Mouse (Mus musculus) midbrain, postnatal 0 days (tissue): ENCODE measurements around the gene Clpsl2. TPM values are rescaled to one million over a fixed set of nuclear protein-coding genes. Genes with fewer than 3 reads are reported as not detected.

Source experiments
- ATAC-seq: fragments of 200-750 bp; cut with Nextera tagmentation; 2 replicates; pipeline ENCODE4 v1.8.0; 2017; ENCODE audit warnings: moderate number of reproducible peaks, mild to moderate bottlenecking, moderate TSS enrichment, moderate library complexity; ENCODE audit not compliant: low FRiP score
- DNase-seq: peaks from one replicate; pipeline ENCODE4 v3.0.0-alpha.2; 2015; ENCODE audit warnings: low spot score
- H3K27ac ChIP-seq: fragments of 300-500 bp; sonication (generic); 2 replicates; pipeline ENCODE4 v1.5.1; 2014; ENCODE audit warnings: low read depth, mild to moderate bottlenecking, low read length, mixed read lengths
- H3K27me3 ChIP-seq: fragments of 300-500 bp; sonication (generic); 2 replicates; pipeline ENCODE4 v1.6.1; 2014; ENCODE audit warnings: low read length, control low read depth, mixed read lengths; ENCODE audit not compliant: insufficient read depth
- H3K36me3 ChIP-seq: fragments of 300-500 bp; sonication (generic); 2 replicates; pipeline ENCODE4 v1.6.1; 2014; ENCODE audit warnings: low read length, control low read depth, mixed read lengths; ENCODE audit not compliant: insufficient read depth
- H3K4me1 ChIP-seq: fragments of 300-500 bp; sonication (generic); 2 replicates; pipeline ENCODE4 v1.6.1; 2014; ENCODE audit warnings: mild to moderate bottlenecking, control low read depth, antibody characterized with exemption, low read length, mixed read lengths; ENCODE audit not compliant: insufficient read depth
- H3K4me2 ChIP-seq: fragments of 300-500 bp; sonication (generic); 2 replicates; pipeline ENCODE4 v1.6.1; 2014; ENCODE audit warnings: low read depth, mild to moderate bottlenecking, low read length, mixed read lengths; ENCODE audit not compliant: poor library complexity, severe bottlenecking
- H3K4me3 ChIP-seq: fragments of 300-500 bp; sonication (generic); 2 replicates; pipeline ENCODE4 v1.5.1; 2014; ENCODE audit warnings: low read depth, mild to moderate bottlenecking, low read length, moderate library complexity
- H3K9ac ChIP-seq: fragments of 300-500 bp; sonication (generic); replicated peaks from 2 replicates; pipeline ENCODE4 v1.6.1; 2014; ENCODE audit warnings: mild to moderate bottlenecking, low read length, moderate library complexity, mixed read lengths; ENCODE audit not compliant: poor library complexity, severe bottlenecking
- H3K9me3 ChIP-seq: fragments of 300-500 bp; sonication (generic); 2 replicates; pipeline ENCODE4 v1.6.1; 2016; ENCODE audit warnings: low read length, control low read depth
- CTCF ChIP-seq: IDR thresholded peaks from 2 replicates; pipeline ENCODE4 v1.5.1; 2016; ENCODE audit warnings: antibody characterized with exemption, mild to moderate bottlenecking
- WGBS: fragments of 180-500 bp; shearing (Covaris S2); extraction: QIAGEN DNeasy Blood & Tissue Kit; methylation state at CpG from one replicate; pipeline ENCODE4 v1.1.7; 2014; 5-methylcytosine and 5-hydroxymethylcytosine counted together
- polyA plus RNA-seq: library from polyadenylated mRNA; unstranded; fragments of >200 nt; fragmentation: Nextera tagmentation; extraction: Ambion mirVana; gene quantifications from 2 replicates; pipeline ENCODE4 v1.2.1, GENCODE M21; 2015
- total RNA-seq: library from RNA; depleted of rRNA; stranded (reverse); fragments of >200 nt; gene quantifications from 2 replicates; pipeline ENCODE4 v1.2.3, GENCODE M21; 2014

The Clpsl2 gene
- total and polyA plus RNA-seq, 2 experiments from 2014 or later = not detected

DNA sequence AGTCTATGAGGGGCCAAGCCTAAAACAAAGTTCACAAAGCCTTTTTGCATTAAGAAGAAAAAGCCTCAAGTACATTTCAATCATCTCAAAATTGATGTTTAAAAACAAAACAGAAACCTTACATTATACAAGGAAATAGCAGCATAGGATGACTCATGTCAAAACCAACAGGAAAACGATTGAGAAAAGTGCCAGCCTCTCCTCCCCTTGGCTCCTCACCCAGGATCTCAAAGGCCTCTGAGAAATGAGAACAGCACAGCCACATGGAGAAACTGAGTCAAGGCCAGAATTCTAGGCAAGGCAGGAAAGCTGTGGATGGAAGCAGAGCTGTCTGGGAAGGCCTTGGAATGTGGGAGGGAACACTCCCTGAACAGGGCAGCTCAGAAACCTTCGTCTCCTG, 39.4 kb downstream of the Clpsl2 start:
- Histone ChIP-seq H3K36me3 (peaks cover 47% of the 10 kb centered on the region), H3K4me2 (no peak overlapping the region), H3K9me3 (no peaks in the 10 kb centered on the region), H3K9ac (no peak overlapping the region), H3K4me3 (no peak overlapping the region), H3K27me3 (no peaks in the 10 kb centered on the region), H3K4me1 (no peaks in the 10 kb centered on the region), H3K27ac (no peak overlapping the region)
- DNase-seq (no peak), ATAC-seq (no peak)
- no peak for TF ChIP-seq CTCF
- WGBS = 87% methylated on average over 2 of the region's 2 CpGs

DNA sequence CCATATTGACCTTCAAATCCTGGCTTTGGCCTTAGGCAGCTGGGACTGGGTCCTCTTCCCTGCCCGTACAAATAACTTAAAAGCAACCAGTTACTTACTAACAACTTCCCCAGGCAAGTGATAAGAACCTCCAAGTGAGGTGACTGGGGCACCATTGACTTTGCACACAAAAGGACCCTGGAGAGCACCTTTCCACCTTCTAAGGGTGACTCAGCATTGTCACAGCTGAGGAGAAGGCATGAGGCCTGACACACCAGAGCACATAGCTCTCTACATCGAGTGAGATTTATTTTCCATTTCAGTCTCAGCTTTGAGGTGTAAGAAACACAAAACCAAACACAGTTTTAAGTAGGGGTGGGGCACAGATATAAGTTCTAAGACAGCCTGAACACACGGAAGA, 41.4 kb downstream of the Clpsl2 start:
- TF ChIP-seq CTCF = no peak
- H3K36me3 ChIP-seq = peaks cover 52% of the 10 kb centered on the region
- 94% methylated on average over 3 of the region's 3 CpGs for WGBS

DNA sequence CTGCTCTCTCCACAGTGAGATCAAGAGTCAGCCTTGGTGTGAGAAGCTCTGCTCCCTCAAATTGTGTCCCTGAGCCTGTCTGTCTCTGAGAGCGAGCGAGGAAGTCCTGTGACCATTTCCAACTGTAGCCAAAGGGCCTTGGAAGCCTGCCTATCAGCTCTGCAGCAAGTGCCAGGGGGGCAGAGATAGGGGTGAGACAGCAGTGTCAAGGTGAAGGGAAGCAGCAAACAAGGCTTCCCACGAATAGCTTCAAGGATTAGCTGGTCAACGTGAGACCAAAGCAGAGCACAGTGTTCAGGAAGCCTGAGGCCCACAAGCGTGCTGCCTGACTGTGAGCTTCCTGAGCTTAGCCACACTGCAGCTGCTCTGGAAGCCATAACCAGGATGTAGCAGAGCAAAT, 42.3 kb downstream of the Clpsl2 start:
- Histone ChIP-seq H3K4me3 (no peak overlapping the region), H3K4me1 (no peaks in the 10 kb centered on the region), H3K27me3 (no peaks in the 10 kb centered on the region), H3K36me3 (peaks cover 54% of the 10 kb centered on the region), H3K27ac (no peak overlapping the region), H3K9ac (no peak overlapping the region), H3K4me2 (no peak overlapping the region), H3K9me3 (no peaks in the 10 kb centered on the region)
- DNase-seq = no peak
- ATAC-seq = no peak
- 89% methylated on average over 5 of the region's 5 CpGs for WGBS
- no peak for TF ChIP-seq CTCF

More for the DNA sequence above, 41.4 kb downstream of the Clpsl2 start:
- Histone ChIP-seq H3K4me1 (no peaks in the 10 kb centered on the region), H3K9me3 (no peaks in the 10 kb centered on the region), H3K27me3 (no peaks in the 10 kb centered on the region), H3K4me3 (no peak overlapping the region), H3K9ac (no peak overlapping the region), H3K27ac (no peak overlapping the region), H3K4me2 (no peak overlapping the region)
- ATAC-seq (no peak), DNase-seq (no peak)

DNA sequence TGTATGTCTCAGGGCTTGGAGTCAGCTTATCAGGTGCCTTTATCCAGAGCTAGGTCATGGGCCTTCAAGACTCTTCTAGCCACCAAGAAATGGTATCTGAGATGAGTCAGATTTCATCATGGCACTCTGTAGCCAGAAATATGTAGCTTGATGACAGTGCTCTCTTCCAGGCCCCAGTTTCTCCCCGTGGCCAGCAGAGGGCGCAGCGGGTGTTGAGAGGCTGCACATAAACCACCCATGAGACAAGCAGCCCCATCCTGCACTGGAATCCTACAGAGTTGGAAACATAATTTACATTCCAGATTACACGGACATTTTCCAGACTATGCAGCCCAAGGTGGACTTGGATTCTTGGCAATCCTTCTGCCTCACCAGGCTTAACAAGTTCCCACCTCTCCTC, 43.8 kb downstream of the Clpsl2 start:
- Histone ChIP-seq H3K4me1 (no peaks in the 10 kb centered on the region), H3K9ac (no peak overlapping the region), H3K36me3 (peaks cover 61% of the 10 kb centered on the region), H3K27ac (no peak overlapping the region), H3K9me3 (no peaks in the 10 kb centered on the region), H3K4me2 (no peak overlapping the region), H3K27me3 (no peaks in the 10 kb centered on the region), H3K4me3 (no peak overlapping the region)
- TF ChIP-seq CTCF = peak; percentile 90
- ATAC-seq (no peak), DNase-seq (peak; percentile 70)
- WGBS = 7% methylated on average over 4 of the region's 4 CpGs

DNA sequence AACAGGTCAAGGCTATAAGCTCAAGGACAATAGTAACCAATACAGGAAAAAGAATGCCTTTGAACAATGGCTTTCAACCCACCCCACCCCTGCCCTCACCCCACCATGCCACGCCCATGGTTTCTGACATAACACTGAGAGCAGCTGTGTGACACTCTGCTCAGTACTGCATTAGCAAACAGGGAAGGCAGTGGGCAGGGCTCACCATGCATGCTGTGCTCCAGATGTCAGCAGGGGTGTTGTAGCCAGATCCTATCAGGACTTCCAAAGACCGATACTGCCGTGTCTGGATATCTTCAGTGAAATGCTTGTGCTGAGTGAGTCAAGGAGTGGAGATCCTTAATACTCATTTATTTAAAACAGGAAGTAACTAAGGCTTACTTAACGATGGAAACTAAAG, 44.8 kb downstream of the Clpsl2 start:
- no peak for DNase-seq
- Histone ChIP-seq H3K9me3 (no peaks in the 10 kb centered on the region), H3K27ac (no peak overlapping the region), H3K27me3 (no peaks in the 10 kb centered on the region), H3K4me3 (no peak overlapping the region), H3K4me2 (no peak overlapping the region), H3K36me3 (peaks cover 59% of the 10 kb centered on the region), H3K9ac (no peak overlapping the region), H3K4me1 (no peaks in the 10 kb centered on the region)
- 78% methylated on average over 4 of the region's 4 CpGs for WGBS
- no peak for ATAC-seq
- no peak for TF ChIP-seq CTCF

DNA sequence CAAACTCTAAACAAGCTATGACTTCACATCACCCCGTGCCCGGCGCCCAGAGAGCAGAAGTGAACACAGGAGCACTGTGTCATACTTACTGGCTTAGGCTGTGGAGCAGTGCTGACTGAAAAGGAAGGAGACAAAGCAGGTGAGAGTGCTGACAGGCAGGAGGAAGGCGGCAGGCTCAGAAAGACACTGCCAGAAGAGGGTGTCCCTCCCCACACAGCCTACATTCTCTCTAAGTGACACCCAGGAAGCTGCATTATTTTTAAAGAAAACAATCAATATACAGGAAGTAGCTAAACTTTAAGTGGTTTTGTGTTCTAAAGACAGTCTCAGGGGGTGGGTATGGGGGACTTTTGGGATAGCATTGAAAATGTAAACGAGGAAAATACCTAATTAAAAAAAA, 51.6 kb downstream of the Clpsl2 start:
- Histone ChIP-seq H3K4me3 (no peak overlapping the region), H3K27ac (no peak overlapping the region), H3K9me3 (no peaks in the 10 kb centered on the region), H3K4me2 (no peak overlapping the region), H3K27me3 (no peaks in the 10 kb centered on the region), H3K4me1 (no peaks in the 10 kb centered on the region), H3K9ac (no peak overlapping the region), H3K36me3 (peaks cover 77% of the 10 kb centered on the region)
- no peak for TF ChIP-seq CTCF
- ATAC-seq = no peak
- 93% methylated on average over 5 of the region's 5 CpGs for WGBS
- no peak for DNase-seq
